Mouse (Mus musculus) liver, embryonic 11.5 days (tissue): ENCODE measurements around the gene Cfap54. TPM values are rescaled to one million over a fixed set of nuclear protein-coding genes. Genes with fewer than 3 reads are reported as not detected.

Experiments used
- ATAC-seq: fragments of 200-750 bp; cut with Nextera tagmentation; replicated peaks from 2 replicates; pipeline ENCODE4 v1.8.0; 2017; ENCODE audit warnings: moderate number of reproducible peaks, mild to moderate bottlenecking, moderate TSS enrichment, moderate library complexity; ENCODE audit not compliant: low FRiP score
- DNase-seq: peaks from one replicate; pipeline ENCODE4 v3.0.0-alpha.2; 2017; ENCODE audit warnings: low spot score
- H3K27ac ChIP-seq: fragments of 300-500 bp; sonication (generic); 2 replicates; pipeline ENCODE4 v1.5.1; 2014; ENCODE audit warnings: mild to moderate bottlenecking, low read depth, low read length, control low read depth
- H3K27me3 ChIP-seq: fragments of 300-500 bp; sonication (generic); replicated peaks from 2 replicates; pipeline ENCODE4 v1.6.1; 2014; ENCODE audit warnings: low read length, mixed read lengths; ENCODE audit not compliant: control insufficient read depth, insufficient read depth
- H3K36me3 ChIP-seq: fragments of 300-500 bp; sonication (generic); 2 replicates; pipeline ENCODE4 v1.6.1; 2014; ENCODE audit warnings: mild to moderate bottlenecking, low read length, moderate library complexity, mixed read lengths; ENCODE audit not compliant: control insufficient read depth, insufficient read depth
- H3K4me1 ChIP-seq: fragments of 300-500 bp; sonication (generic); replicated peaks from 2 replicates; pipeline ENCODE4 v1.6.1; 2014; ENCODE audit warnings: low read length, mixed read lengths; ENCODE audit not compliant: control insufficient read depth, insufficient read depth
- H3K4me2 ChIP-seq: fragments of 300-500 bp; sonication (generic); 2 replicates; pipeline ENCODE4 v1.6.1; 2014; ENCODE audit warnings: mild to moderate bottlenecking, control low read depth, moderate library complexity
- H3K4me3 ChIP-seq: fragments of 300-500 bp; sonication (generic); 2 replicates; pipeline ENCODE4 v1.5.1; 2014; ENCODE audit warnings: low read depth, low read length, control low read depth
- H3K9ac ChIP-seq: fragments of 300-500 bp; sonication (generic); 2 replicates; pipeline ENCODE4 v1.6.1; 2014; ENCODE audit warnings: low read depth, low read length, control low read depth
- H3K9me3 ChIP-seq: fragments of 300-500 bp; sonication (generic); 2 replicates; pipeline ENCODE4 v1.6.1; 2016; ENCODE audit warnings: low read length, inconsistent platforms, mixed read lengths; ENCODE audit not compliant: control insufficient read depth
- WGBS: fragments of 180-500 bp; shearing (Covaris S2); extraction: QIAGEN DNeasy Blood & Tissue Kit; methylation state at CpG from one replicate; pipeline ENCODE4 v1.1.7; 2014; 5-methylcytosine and 5-hydroxymethylcytosine counted together
- polyA plus RNA-seq: library from polyadenylated mRNA; unstranded; fragments of >200 nt; fragmentation: Nextera tagmentation; extraction: Ambion mirVana; gene quantifications from 2 replicates; pipeline ENCODE4 v1.2.1, GENCODE M21; 2014

The Cfap54 gene
- polyA plus RNA-seq, 1 experiment from 2014 or later: 0.11 TPM

- H3K27me3 ChIP-seq: no peaks in the 10 kb centered on the region
- no peaks in the 10 kb centered on the region for H3K4me1 ChIP-seq
- no peak overlapping the region for H3K4me3 ChIP-seq
- no peaks in the 10 kb centered on the region for H3K36me3 ChIP-seq
- H3K27ac ChIP-seq: no peak overlapping the region
- ATAC-seq: no peak
- no peak overlapping the region for H3K9ac ChIP-seq
- no peaks in the 10 kb centered on the region for H3K9me3 ChIP-seq
- no peak overlapping the region for H3K4me2 ChIP-seq
- DNase-seq: no peak
- 76% methylated on average over 6 of the region's 6 CpGs for WGBS
These were observed 147.8 kb downstream of the Cfap54 start for GRCm38 (mm10) chr10:92933616-92934015.

- Histone ChIP-seq H3K27ac (no peak overlapping the region), H3K4me2 (no peak overlapping the region), H3K9me3 (no peaks in the 10 kb centered on the region), H3K4me1 (no peaks in the 10 kb centered on the region), H3K4me3 (no peak overlapping the region), H3K27me3 (no peaks in the 10 kb centered on the region), H3K36me3 (no peaks in the 10 kb centered on the region), H3K9ac (no peak overlapping the region)
- ATAC-seq (no peak), DNase-seq (no peak)
- 82% methylated on average over 12 of the region's 12 CpGs for WGBS
These were observed 149.0 kb downstream of the Cfap54 start for GRCm38 (mm10) chr10:92932464-92932863.

- Histone ChIP-seq H3K4me3 (no peak overlapping the region), H3K27me3 (no peaks in the 10 kb centered on the region), H3K9me3 (no peaks in the 10 kb centered on the region), H3K9ac (no peak overlapping the region), H3K4me1 (no peaks in the 10 kb centered on the region), H3K27ac (no peak overlapping the region), H3K4me2 (no peak overlapping the region), H3K36me3 (no peaks in the 10 kb centered on the region)
- ATAC-seq: no peak
- DNase-seq: no peak
- WGBS: 73% methylated on average over 1 of the region's 1 CpGs
These were observed 151.4 kb downstream of the Cfap54 start for GRCm38 (mm10) chr10:92930036-92930435.

DNA sequence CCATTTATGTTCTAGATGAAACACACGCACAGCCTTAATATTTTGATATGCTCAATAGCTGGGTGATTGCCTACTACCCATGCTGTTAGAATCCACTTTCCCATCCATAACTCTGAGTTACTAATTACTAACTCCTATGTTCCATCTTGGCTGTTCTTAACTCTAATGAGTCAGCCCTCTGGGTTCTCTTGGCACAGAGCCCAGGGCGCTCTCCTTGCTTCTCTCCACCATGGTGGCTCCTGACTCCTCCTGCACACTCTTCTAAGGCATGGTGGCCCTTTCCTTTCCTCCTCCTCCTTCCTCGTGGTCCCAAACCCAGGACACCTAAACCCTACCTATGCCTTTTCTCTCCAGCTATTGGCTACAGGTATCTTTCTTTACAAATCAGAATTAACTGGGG, 153.2 kb downstream of the Cfap54 start:
- Histone ChIP-seq H3K4me2 (no peak overlapping the region), H3K36me3 (no peaks in the 10 kb centered on the region), H3K9me3 (no peaks in the 10 kb centered on the region), H3K9ac (no peak overlapping the region), H3K4me1 (no peaks in the 10 kb centered on the region), H3K27me3 (no peaks in the 10 kb centered on the region), H3K4me3 (no peak overlapping the region), H3K27ac (no peak overlapping the region)
- ATAC-seq (no peak), DNase-seq (no peak)
- 87% methylated on average over 3 of the region's 3 CpGs for WGBS

- Histone ChIP-seq H3K9me3 (no peaks in the 10 kb centered on the region), H3K36me3 (no peaks in the 10 kb centered on the region), H3K4me2 (no peak overlapping the region), H3K27me3 (no peaks in the 10 kb centered on the region), H3K27ac (no peak overlapping the region), H3K4me1 (no peaks in the 10 kb centered on the region), H3K9ac (no peak overlapping the region), H3K4me3 (no peak overlapping the region)
- WGBS: 67% methylated on average over 1 of the region's 1 CpGs
- DNase-seq (no peak), ATAC-seq (no peak)
These were observed 162.9 kb downstream of the Cfap54 start for GRCm38 (mm10) chr10:92918551-92918950.

- Histone ChIP-seq H3K9ac (no peak overlapping the region), H3K27ac (no peak overlapping the region), H3K4me2 (no peak overlapping the region), H3K4me3 (no peak overlapping the region), H3K4me1 (no peaks in the 10 kb centered on the region), H3K36me3 (no peaks in the 10 kb centered on the region), H3K27me3 (no peaks in the 10 kb centered on the region), H3K9me3 (no peaks in the 10 kb centered on the region)
- DNase-seq: no peak
- ATAC-seq: no peak
- 71% methylated on average over 6 of the region's 6 CpGs for WGBS
These were observed 174.2 kb downstream of the Cfap54 start for GRCm38 (mm10) chr10:92907246-92907645.

GRCm38 (mm10) chr10:92888466-92888865, 193.0 kb downstream of the Cfap54 start:
- WGBS: 79% methylated on average over 6 of the region's 6 CpGs
- Histone ChIP-seq H3K9me3 (no peaks in the 10 kb centered on the region), H3K27ac (no peak overlapping the region), H3K4me3 (no peak overlapping the region), H3K9ac (no peak overlapping the region), H3K4me1 (no peaks in the 10 kb centered on the region), H3K4me2 (no peak overlapping the region), H3K27me3 (no peaks in the 10 kb centered on the region), H3K36me3 (no peaks in the 10 kb centered on the region)
- DNase-seq (no peak), ATAC-seq (no peak)

DNA sequence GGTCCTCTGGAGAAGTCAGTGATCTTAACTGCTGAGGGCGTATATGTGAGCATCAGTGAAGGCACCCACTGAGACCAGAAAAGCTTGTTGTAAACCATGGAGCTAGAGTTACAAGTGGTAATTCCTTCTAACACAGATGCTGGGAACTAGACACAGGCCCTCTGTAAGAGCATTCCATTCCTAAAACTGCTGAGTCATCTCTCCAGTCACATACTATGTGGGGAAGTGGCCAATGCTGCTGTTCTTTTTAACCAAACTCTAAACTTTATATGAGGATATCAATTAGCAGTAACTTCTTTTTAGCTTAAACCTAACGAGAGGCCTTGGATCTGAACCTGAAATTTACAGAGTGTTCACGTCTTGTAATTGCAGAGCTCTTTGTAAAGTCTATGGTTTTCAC, 203.4 kb downstream of the Cfap54 start:
- H3K4me3 ChIP-seq: no peak overlapping the region
- H3K27me3 ChIP-seq: no peaks in the 10 kb centered on the region
- no peaks in the 10 kb centered on the region for H3K36me3 ChIP-seq
- H3K4me1 ChIP-seq: no peaks in the 10 kb centered on the region
- no peak overlapping the region for H3K4me2 ChIP-seq
- ATAC-seq: no peak
- no peaks in the 10 kb centered on the region for H3K9me3 ChIP-seq
- no peak for DNase-seq
- no peak overlapping the region for H3K9ac ChIP-seq
- no peak overlapping the region for H3K27ac ChIP-seq
- 86% methylated on average over 3 of the region's 3 CpGs for WGBS

GRCm38 (mm10) chr10:92840980-92841379, 240.4 kb downstream of the Cfap54 start:
- no peak overlapping the region for H3K4me3 ChIP-seq
- H3K9me3 ChIP-seq: no peaks in the 10 kb centered on the region
- no peaks in the 10 kb centered on the region for H3K4me1 ChIP-seq
- H3K36me3 ChIP-seq: no peaks in the 10 kb centered on the region
- DNase-seq (no peak), ATAC-seq (no peak)
- H3K27ac ChIP-seq: no peak overlapping the region
- H3K9ac ChIP-seq: no peak overlapping the region
- no peak overlapping the region for H3K4me2 ChIP-seq
- no peaks in the 10 kb centered on the region for H3K27me3 ChIP-seq
- WGBS: 83% methylated on average over 9 of the region's 9 CpGs
